Mouse (Mus musculus): ENCODE measurements around the gene Samm50. TPM values are rescaled to one million over a fixed set of nuclear protein-coding genes. Genes with fewer than 3 reads are reported as not detected.

Samm50 gene
- polyA plus RNA-seq, 1 experiment: 10.7 TPM

DNA sequence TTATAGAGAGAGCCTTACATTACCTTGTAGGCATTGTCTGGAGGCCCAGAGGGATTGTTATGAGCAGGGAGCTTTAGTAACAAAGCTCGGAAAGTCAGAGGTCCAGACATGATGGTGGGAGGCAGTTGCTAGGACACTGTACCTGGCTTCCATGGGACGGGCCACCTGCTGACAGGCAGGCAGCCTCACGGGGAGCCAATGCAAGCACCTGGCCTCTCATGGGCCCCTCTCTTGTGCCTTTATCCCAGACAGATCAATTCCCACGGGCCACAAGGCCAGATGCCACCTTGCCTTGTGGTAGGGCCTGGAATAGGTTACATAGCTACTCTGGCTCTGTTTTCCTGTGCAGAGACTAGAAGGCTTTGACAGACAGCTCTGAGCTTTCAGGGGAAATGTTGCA lies 19.5 kb downstream of the Samm50 start:
- DNase-seq (ENCODE audit: low read depth): no peak

DNA sequence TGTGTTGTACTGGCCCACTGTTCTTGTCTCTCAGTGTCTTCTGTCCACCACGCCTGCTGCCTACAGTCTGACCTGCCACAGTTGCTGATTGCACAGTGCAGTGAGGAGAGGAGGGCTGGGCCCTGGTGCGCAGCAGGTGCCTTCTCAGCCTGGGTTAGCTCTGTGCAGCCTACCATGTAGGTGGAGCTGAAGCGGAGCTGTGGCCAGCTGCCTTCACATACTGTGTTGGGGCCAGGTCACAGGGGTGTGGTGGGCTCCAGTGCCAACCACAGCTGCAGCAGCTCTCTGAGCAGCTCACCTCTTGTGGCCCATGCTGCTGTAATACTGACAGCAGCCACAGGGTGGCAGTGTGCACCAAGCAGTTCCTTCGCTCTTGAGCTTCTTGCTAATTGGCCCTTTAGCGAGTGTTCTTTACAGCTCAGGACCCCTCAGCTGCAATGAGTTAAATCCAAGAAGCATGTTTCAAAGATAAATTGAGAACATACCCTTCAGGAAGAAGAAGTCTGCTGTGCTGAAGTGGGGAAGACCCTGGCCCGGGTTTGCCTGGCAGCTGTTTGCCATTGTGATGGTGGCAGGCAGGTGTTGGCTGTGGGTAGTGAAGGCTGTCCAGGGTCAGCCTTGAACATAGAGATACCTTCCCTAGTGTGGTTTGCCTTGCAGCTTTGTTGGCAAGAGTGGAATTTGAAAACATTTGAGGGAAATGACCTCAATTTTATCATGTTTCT lies 20.2 kb downstream of the Samm50 start:
- DNase-seq (ENCODE audit: low read depth): no peak

DNA sequence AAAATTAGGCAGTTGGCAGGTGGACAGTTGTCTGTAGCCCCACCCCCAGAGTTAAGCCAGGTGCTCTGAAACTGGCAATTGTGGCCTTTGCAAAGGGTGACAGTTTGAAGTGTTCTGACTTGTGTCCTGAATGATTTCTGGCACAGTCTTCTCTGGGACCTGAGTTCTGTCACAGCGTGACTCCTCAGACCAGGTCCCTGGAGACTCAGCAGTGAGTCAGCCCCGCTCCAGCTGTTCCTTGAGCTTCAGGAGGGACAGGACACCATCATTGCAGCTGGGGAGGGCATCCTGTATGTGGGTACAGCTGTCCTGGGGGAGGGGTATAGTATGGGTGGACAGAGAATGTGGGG lies 20.7 kb downstream of the Samm50 start:
- no peak for DNase-seq (ENCODE audit: low read depth)

DNA sequence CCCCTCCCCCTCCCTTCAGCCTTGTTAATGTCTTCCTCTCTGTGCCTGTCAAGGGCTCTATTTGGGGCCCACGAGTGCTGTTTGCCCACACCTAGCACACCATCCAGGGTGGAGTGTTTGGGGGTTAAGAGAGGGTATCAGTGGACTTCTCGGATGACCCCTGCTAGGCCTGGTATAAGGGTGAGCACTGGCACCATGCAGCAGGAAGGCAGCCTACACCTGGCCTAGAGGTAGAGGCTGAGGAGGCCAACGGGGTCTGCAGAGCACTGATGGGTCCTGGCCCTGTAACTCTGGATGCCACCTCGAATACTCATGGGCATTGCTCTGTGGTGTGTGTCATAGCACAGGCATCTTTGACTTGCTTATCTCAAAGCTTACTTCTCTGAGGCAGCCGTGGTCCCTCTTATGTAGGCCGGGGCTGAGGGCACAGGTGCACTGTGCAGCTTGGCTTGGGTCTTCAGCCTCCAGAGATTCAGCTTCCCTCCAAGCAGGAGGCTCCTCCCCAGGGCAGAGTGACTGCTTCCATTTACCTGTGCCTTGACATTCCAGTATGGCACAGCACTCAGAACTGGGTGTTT lies 21.2 kb downstream of the Samm50 start:
- DNase-seq (ENCODE audit: low read depth): no peak

DNA sequence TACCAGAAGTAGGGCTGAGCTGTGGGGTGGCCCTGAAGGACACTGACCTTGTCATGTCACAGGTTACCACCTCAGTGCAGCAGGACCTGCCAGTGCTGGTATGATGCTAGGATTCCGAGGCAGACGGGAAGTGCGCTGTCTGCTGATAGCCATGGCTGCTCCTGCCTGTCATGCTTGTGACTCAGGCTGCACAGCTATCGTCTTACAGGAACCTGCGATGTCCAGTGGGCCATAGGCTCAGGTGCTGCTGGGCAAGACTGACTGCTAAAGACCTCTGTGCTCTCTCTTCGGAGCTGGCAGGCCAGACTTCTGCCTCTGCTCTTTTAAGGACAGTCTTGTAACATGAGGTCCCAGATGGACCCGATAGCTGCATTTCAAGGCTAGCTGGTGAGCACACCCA lies 22.4 kb downstream of the Samm50 start:
- no peak for DNase-seq (ENCODE audit: low read depth)

DNA sequence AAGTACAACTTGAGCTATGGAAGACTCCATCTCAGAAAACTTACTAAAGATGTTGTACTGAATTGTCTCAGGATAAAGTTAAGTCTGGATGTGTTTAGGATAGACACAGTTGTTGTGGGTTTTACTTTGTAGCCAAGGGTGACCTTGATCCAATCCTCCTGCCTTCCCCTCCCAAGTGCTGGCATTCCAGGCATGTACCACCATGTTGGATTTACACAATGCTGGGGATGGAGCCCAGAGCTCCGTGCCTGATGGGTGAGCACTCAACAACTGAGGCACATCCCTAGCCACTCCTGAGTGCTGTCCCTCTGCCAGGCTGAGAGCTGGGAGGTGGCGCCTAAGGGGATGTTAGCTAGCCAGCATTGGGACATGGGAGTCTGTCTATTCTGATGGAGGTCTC lies 23.2 kb downstream of the Samm50 start:
- no peak for DNase-seq (ENCODE audit: low read depth)

DNA sequence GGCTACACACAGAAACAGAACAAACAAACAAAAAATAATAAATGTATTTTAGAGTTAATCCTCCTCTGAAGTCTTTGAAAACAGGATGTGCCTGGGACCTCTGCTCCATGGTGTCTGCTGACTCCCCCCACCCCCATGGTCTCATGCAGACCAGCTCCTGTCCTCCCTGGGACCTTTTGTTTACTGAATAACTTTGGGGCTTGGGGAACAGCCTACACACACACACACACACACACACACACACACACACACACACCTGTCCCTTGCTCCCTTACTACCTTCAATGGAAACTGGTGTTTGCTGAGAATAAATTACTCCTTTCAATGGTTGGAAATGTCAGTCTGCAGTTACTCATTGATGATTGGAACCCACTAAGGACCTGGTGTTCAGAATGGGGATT lies 24.0 kb downstream of the Samm50 start:
- no peak for DNase-seq (ENCODE audit: low read depth)

DNA sequence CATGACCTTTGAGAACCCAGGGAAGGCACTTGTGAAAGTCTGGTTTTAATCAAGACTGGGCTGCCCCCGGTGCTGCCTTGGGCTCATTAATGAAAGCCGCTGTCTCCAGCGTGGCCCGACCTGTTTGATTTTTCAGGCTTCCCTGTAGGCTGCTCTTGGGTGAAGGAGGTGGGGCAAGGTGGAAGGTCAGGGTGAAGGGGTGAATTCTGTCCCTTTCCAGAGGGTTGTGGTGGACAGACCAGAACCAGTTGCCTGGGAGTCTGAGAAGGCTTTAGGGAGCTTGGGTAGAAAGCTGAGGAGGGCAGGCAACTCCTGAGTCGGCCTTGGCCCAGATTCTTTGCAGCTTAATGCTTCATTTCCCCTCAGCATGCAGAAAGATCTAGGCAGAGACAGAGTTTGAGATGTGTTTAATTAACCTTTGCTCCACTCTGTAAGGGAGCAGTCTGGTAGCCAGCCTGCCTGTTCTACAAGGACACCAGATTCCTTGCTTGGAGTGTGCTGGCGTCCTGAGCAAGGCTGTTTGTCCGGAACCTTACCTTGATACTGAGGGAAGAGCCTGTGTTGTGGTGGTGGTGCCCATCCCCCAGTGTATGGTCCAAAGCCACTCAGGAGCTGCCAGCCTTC lies 24.5 kb downstream of the Samm50 start:
- no peak for DNase-seq (ENCODE audit: low read depth)

DNA sequence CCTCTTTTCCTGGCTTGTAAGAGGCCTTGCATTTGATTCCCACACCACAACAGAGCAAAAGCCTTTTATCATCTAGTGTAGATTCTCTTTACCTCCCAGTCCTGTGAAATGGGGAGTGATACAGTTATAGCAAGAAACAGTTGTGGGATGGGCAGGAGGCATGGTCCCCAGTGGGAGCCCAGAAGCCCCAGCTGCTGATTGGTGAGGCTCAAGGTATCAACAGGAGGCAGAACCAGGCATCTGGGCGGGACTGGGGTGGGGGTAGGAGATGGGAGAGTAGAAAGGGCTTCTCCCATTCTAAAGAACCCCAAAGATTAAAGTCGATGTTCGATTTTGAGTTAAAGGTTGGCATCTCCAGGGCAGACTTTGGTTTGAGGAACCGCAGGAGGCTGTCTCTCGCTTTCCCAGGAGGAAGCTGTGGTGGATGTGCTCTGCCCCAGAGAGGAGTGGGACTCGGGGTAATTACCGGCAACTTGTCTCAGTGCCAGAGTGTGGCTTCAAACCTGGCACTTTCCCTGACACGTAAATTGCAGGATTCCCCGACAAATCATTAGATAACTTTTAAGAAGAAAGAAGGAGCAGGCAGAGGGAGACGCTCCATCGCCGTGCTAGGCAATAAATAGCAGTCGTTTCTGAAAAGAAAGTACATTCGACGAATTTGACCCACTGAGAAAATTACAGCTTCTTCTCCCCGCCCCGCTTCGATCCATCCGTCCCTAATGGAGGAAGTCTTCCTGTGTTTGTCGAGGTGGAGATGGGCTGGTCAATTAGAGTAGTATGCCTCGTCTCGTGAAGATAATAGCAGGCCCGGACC lies 26.1 kb downstream of the Samm50 start:
- no peak for DNase-seq (ENCODE audit: low read depth)

DNA sequence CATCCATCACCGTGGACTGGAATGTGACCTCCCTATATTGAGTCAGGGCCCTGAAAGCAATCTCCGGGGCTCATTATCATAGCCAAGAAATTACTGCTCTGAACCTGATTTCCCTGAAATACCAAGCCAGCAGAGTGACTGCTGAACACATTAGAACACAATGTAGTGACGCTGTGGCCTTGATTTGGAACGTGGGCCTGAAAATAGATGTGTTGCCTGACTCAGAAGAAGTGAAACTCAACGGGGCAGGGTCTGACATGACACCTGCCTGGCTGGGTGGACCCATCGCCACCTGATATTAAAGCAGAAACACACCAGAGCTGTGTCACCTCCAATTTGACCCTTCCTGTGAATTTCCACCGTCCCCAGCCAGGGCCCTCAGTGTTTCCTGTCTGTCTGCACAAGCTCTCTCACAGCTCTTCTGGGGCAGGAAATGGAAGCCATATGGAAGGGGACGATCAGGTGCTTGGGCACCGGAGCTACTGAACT lies 26.8 kb downstream of the Samm50 start:
- no peak for DNase-seq (ENCODE audit: low read depth)

DNA sequence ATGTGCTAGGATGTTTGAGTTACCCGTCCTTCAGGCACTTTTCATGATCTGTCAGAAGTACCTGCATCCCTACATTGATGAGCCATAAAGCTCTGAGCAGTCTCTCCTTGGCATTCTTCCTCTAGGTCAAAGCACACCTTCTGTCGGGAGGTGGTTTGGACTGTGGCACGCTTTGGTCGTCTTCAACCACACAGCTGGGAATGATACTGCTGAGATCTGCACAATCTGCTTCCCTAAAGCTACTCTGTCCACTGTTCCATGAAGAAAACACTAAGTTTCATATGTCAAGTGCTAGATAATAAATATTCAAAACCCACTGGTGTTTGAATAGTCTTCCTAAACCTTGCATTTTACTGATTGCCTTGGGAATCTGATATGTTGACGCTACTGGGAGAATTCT lies 29.5 kb downstream of the Samm50 start:
- DNase-seq (ENCODE audit: low read depth): no peak

DNA sequence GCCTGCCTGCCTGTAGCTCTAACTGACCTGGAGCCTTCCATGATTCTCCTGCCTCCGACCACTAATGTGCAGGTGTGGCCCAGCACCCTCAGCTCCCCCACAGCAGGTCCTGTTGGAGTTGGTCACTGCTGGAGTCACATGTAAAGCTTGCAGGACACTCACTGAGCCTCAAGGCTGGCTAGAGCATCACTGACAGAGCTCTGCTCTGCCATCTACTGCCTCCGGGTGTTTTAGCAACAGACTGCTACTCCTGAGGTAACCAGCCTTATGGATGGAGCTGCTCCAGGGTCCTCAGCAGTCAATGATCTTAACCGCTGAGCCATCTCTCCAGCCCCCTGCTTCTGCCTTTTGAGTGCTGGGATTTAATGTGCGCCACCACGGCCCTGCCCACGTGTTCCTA lies 31.4 kb downstream of the Samm50 start:
- no peak for DNase-seq (ENCODE audit: low read depth)

DNA sequence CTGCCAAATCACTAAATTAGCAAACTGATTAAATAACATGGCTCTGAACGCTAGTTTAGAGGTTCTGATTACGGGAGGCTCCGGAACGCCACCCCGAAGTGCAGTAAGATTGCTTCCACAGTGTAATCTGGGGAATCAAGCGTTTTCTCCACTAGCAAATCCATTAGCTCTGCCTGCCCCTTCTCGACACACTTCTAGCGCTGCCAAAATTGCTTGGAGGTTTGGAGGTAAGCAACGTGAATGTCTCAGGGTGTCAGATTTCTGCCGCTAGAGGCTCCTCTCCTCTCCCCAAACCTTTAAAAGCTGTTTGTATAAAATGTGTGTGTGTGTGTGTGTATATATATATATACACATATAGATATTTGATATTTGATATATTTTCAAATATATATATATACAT lies 32.7 kb downstream of the Samm50 start:
- DNase-seq (ENCODE audit: low read depth): no peak

DNA sequence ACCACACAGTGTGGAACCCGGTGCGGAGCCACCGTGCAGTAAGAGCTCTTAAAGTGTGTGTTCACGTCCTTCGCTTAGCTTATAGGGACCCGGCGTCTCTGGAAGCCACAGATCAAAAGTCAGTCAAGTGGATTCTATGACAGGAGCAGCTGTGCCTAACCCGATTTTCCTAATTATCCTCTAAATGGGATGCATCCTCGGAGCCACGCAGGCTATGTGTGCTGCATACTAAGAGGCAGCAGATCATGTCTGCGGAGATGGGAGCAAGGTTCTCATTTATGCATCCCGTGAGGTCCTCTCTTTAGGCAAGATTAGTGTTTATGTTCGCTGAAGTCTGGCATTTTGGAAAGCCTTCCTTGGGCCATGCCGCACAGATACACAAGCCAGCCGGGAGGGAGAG lies 34.9 kb downstream of the Samm50 start:
- no peak for DNase-seq (ENCODE audit: low read depth)

DNA sequence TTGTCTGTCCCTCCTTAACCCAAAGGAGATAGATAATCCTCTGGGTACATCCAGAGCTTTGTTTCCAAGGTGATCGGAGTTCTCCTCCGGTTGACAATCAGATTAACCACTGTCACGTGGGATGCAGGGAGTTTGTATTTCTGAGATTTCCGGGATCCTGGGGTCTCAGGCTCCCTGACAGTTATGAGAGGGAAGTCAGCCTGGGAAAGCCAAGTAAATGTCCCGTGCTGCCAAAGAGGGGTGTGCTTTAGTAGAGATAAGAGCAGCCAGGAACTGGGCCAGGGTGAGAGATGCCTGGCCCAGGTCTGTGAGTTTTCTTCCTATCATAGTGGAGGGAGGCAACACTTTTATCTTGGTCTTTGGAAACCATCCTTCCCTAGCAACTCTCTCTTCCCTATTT lies 38.6 kb downstream of the Samm50 start:
- no peak for DNase-seq (ENCODE audit: low read depth)

DNA sequence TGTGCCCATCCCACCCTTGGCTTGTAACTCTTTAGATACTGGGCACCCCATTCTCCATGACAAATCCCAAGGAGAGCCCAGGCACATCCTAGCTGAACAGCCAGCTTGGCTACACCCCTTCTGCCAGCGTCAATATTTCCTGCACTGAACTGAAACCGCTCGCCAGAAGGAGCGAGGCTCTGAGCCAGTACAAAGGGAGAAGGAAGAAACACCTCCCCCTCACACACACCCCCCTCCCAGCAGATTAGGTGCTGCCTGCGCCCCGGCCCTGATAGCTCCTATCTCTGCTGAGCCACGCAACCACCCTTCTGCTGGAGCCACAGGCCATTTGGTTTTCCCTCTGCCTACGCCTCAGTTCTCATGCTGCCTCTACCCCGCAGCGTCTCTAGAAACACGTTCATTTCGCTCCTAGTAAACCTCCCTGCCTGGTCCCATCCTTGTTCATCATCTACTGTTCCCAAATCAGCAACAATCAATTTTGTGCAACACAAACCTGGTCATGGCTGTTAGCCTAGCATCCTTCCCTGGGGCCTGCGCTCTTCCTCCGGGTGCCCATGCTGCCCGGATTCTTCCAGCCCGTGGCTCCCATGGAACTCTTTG lies 39.2 kb downstream of the Samm50 start:
- no peak for DNase-seq (ENCODE audit: low read depth)

DNA sequence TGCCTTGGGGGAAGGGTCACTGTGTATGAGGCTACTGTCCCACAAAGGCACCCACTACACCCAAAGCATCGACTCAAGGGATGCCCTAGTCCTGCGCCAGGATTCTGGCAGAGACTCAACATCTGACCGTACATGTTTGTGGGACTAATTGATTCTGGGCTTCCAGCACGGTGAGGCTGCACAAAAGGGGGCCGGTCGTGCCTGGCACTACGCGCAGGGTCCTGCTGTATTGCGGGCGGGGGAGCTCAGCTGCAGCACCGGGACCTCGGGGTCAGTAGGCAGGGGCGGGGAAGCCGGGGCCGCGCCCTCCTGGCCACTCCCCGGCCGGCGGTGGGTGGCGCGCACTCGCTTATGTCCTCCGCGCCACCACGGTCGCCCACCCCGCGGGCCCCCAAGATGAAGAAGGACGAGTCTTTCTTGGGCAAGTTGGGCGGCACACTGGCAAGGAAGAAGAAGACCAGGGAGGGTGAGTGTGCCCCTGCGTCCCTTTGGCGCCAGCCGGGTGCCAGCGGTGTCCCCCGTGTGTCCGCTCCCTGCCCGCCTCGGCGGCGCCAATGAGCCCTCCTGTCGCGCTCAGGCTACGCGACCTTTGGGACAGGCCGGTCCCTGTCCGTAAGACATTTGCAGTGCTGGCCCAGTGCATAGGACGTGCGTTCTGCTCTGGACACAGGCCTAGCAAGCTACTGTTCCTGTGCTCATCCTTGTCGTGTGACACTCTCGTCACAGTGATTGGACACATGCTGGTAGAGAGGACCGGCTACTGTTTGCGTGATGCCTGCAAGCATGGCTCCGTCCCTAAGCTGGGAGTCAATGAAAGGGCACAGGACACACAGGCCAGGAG lies 39.9 kb downstream of the Samm50 start, which contains the start of gene Parvb:
Gene Parvb (plus strand): TSS at position 323 of the 841 bp plus-strand sequence.
- no peak for DNase-seq (ENCODE audit: low read depth)

DNA sequence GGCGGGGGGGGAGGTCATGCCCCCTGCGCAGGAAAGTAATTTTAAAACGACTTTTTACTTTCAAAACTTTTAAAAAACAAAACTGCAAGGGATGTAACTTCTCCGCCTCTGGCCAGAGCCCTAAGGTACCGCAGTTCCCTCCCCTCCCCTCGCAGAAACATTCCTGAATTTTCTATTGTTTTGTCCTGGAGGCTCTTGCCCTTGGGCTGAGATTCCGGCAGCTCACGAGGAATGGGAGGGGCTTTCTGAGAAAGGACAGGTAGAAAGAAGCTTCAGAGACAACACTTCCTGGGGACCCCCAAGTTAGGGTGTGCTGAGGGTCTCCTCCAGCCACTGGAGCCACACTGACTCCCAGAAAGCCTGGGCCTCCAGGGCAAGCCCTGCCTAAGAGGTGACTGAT lies 40.6 kb downstream of the Samm50 start:
- no peak for DNase-seq (ENCODE audit: low read depth)

DNA sequence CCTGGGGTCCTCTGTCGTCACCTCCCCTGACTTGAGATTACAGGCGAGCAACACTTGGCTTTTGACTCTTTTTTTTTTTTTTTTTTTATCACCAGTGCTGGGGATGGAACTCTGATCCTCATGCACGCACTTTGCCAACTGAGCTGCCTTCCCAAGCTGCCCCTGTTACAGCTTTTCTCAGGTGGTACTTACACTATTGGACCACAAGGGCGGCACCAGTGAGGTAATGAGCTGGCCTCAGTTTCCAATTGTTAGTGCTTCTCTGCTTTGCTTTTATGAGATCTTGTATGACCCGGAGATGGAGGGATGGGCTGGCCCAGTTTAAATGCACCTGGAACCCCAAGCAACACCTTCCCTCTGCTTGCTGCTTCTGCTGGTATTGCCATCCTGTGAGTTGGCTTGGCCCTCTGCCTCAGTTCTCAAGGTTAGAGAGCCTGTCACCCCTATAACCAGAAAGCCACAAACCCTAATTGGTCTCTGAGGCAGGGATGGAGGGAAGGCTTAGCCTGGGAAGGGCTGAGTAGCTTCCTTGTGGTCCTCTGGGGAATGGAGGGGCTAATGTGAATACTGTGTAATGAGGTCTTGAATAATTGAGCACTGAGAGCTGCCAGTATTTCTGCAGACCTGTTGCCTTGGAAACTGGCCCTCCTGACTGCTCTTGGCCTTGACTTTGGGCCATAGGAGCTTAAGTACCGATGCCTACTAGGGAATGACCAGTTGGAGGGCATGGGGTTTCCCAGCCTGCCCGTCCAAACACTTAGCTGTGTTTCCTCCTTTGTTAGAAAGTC lies 42.9 kb downstream of the Samm50 start:
- no peak for DNase-seq (ENCODE audit: low read depth)

DNA sequence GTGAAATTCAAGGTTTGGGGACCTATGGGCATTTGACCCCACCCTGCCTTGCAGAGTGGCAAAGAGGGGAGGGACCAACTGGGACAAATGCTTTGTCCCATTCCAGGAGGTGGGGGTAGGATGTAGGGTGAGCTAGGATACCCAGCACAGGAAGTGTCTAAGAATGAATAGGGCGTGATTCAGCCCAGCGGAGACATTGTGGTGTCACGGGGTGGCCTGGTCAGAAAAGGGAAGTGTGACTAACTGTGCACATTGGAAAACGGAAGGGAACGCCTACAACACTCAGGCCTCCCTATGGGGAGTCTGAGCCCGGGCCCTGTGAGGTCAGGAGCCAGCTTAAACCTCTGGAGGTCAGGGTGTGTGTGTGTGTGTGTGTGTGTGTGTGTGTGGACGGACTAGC lies 43.6 kb downstream of the Samm50 start:
- DNase-seq (ENCODE audit: low read depth): no peak

All from gonadal fat pad, adult 2 months (tissue).